Mouse (Mus musculus): ENCODE results near the gene Gm11567.
"Not testable (repeated sequence)": the region's sequence is repeated elsewhere in the genome, so short reads cannot be mapped to it uniquely, and the experiment has no call there.

Gene Gm11567

GRCm38 (mm10) chr11:99878887-99879286, at the start of gene Gm11567:
TSS of gene Gm11567 (plus strand) at chr11:99879187.
- DNase-seq (ENCODE audit: low spot score in 2 of 2) = not testable (repeated sequence)

- no peak for DNase-seq (ENCODE audit: low spot score in 2 of 2)
Observed at GRCm38 (mm10) chr11:99837966-99838365, 41.0 kb upstream of the Gm11567 start, which contains the start of gene 2300003K06Rik. TSS of gene 2300003K06Rik (minus strand) at chr11:99838066.

- DNase-seq (ENCODE audit: low spot score in 2 of 2) = no peak
Observed at GRCm38 (mm10) chr11:99842185-99842584, 36.8 kb upstream of the Gm11567 start.

- DNase-seq (ENCODE audit: low spot score in 2 of 2) = no peak
Observed at GRCm38 (mm10) chr11:99846746-99847145, 32.2 kb upstream of the Gm11567 start.

GRCm38 (mm10) chr11:99851508-99851907, 27.5 kb upstream of the Gm11567 start, which contains the start of gene Krtap4-16:
TSS of gene Krtap4-16 (minus strand) at chr11:99851608.
- no peak for DNase-seq (ENCODE audit: low spot score in 2 of 2)

- no peak for DNase-seq (ENCODE audit: low spot score in 2 of 2)
Observed at GRCm38 (mm10) chr11:99854121-99854520, 24.9 kb upstream of the Gm11567 start.

GRCm38 (mm10) chr11:99857617-99858016, 21.4 kb upstream of the Gm11567 start, which contains the start of gene Gm11568:
TSS of gene Gm11568 (plus strand) at chr11:99857917.
- DNase-seq (ENCODE audit: low spot score in 2 of 2) = no peak

GRCm38 (mm10) chr11:99858761-99859160, 20.2 kb upstream of the Gm11567 start:
- no peak for DNase-seq (ENCODE audit: low spot score in 2 of 2)

GRCm38 (mm10) chr11:99864176-99864575, 14.8 kb upstream of the Gm11567 start, which contains the start of gene Gm11559:
TSS of gene Gm11559 (plus strand) at chr11:99864476.
- not testable (repeated sequence) for DNase-seq (ENCODE audit: low spot score in 2 of 2)

- DNase-seq (ENCODE audit: low spot score in 2 of 2) = not testable (repeated sequence)
Observed at GRCm38 (mm10) chr11:99873089-99873488, 5.9 kb upstream of the Gm11567 start, which contains the start of gene Krtap9-1. TSS of gene Krtap9-1 (plus strand) at chr11:99873389.

- no peak for DNase-seq (ENCODE audit: low spot score in 2 of 2)
Observed at GRCm38 (mm10) chr11:99907620-99908019, 28.6 kb downstream of the Gm11567 start, which contains the start of gene Krtap31-1. TSS of gene Krtap31-1 (plus strand) at chr11:99907920.

GRCm38 (mm10) chr11:99914451-99914850, 35.5 kb downstream of the Gm11567 start, which contains the start of gene Gm11565:
TSS of gene Gm11565 (plus strand) at chr11:99914751.
- DNase-seq (ENCODE audit: low spot score in 2 of 2) = no peak

Measured in natural killer cell, adult 2 months (primary cell).